Mouse (Mus musculus) thymus, postnatal 36 days (tissue): Measurements from ENCODE around the gene Cyct.
A peak's percentile ranks its signal among the peaks of the same experiment; 100 is the strongest.

Source experiments
- DNase-seq, 2 experiments: peaks; one replicate each; pipeline ENCODE4 v3.0.0; 2022; ENCODE audit warnings: mixed read lengths in 2 of 2

The Cyct gene

DNA sequence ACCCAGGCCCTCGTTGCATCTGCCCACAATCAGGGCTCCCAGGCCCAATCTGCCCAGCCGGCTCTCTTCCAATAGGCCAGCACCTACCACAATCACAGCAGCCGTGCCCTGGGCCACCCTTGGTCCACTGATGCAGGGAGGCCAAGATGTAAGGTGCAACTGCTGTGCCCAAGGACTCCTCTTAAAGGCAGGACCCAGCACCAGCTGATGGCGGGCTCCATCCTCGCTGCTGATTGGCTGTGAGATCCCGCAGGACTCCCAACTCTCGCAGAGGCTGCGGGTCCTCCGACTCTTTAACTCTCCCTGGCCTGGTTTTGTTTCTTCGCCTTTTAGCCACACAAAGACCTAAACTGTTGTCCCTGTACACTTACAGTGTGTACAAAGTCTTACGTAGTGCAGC, at the start of gene Cyct:
Cyct (minus strand) TSS at position 225 of the 400 bp plus-strand sequence.
- no peak for DNase-seq

DNA sequence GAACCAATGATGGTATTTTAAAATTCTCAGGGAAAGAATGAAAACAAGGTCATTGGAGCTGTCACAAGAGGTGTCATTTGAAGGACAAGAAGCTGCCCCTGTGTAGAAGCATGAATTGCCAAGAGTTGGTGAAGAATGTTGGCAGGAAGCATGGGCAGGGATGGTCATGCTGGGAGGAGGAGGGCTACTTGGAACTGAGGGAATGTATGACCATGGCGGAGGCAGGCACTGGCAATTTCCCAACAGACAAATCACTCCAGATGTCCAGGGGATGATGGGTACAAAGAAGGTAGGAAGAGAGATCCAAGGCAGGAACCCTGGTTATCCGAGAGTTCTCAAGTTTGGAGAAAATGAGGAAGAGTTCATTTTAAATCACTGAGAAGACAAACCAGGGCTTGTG, 49.7 kb upstream of the Cyct start:
- DNase-seq: no peak

DNA sequence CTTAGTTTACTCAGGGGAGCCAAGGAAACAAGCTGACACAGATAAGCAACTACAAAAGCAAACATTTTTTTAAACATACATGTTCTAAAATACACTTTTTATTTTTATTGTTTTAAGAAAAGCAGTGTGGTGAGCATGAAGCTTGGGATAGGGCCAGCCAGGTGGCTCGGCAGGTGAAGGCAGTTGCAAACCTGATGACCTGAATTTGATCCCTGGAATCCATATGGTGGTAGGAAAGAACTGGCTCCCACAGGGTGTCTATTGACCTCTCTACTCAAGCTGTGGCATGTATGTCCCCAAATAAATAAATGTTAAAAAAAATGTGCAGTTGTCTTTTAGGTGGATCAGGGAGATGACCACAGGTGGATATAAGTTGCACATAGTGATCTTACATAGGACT, 49.3 kb upstream of the Cyct start:
- DNase-seq: no peak

DNA sequence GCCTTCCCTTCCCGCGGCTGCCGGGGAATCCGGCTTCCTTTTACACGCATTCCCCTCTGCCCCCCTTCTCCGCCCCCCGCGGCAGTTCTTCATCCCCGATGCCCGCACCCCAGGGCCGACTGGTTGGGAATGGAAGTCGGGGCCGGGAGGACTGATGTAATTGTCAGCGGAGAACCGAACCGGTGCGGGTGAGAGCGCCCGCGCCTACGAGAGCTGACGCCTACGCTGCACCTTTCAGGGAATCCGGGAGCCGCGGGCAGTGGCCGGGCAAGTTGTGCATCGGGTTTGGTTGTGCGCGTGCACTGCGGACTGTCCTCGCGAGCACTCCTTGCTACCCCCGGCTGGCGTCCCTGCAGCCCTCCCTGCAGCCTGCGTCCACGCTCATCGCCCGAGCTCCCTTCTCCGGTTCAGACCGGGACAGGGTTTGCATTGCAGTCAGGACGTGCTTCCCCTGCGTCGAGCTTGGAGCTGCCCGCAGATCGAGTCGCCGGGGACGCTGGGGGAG, 46.7 kb upstream of the Cyct start:
- peak; percentile 5 to 10 for DNase-seq

DNA sequence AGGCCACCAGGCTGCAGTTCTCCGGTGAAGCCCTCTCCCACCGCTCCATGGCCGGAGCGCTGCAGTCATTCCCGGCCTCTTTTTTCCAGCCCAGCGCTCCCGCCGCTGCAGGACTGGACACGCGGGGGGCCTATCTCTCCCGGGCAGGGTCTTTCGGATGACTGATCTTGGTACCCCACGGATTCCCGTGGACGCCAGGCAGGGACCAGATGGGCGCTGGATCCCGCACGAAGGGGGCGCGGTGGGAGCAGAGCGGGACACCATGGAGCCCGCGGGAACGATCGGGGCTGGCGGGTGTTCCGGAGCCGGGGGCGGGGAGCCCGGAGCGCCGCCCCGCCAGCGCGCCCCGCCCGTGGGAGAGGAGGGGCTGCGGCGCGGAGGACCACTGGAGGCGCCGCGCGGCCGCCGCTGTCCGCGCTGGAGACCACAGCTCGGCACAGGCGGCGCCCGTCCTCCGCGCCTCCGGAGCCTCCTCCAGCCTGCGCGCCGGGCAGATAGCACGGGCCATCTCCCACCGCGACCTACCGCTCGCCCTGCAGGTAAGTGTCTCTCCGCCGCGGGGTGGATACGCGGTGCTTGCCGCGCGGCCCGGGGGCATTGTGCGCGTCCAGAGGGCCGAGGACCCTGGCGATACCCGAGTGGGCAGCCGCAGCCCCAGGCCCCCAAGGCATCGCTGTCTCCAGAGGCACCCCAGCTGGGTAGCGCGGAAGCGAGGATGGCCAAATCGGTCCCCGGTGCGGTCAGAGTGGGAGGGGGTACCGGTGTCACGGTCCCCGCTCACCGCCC, 46.1 kb upstream of the Cyct start, which contains the start of gene Osbpl6:
Osbpl6 (plus strand) TSS at position 358 of the 786 bp plus-strand sequence.
- peak; percentile 5 to 11 for DNase-seq

DNA sequence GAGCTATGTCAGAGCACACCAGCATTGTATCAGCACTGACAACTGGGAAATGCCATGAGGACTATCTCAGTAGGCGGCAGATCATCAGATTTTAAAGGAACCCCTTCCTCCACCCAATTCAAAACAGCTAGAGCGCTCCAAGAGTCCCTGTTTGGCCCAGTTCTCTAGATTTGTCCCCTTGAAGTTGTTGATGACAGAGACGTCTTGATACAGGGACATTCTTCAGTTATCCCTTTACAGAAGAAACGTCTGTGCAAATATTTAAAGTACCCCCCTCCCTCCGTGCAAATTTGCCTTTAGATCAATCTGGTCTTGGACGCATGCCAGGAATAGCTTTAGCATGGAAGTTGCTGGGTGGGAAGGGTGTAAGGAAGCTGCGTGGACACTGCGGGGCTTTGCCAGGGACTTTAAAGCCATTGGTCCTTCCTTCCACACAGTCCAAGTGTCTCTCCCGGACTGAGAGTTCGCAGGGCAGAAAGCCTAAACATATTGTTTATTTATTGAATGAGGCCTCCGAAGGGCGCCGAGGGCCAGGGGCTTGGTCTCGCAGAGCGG, 45.4 kb upstream of the Cyct start:
- no peak for DNase-seq

DNA sequence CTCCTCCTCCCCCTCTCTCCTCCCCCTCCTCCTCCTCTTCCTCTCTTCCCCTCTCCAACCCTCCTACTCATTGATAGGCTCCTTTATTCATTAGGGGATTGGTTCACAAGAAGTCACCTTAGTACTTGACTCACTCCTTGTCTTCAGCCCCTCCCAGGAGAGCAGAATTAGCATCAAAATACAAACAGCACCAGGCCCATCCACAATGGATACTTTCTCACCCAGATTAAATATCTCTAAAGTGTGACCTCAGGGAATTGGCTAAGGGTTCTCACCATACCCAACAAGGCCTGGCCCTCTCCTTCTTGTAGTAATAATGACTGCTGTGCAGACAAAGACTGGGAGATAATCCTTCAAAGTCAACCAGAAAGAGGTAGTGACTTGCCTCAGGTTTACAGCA, 39.9 kb upstream of the Cyct start:
- DNase-seq: no peak

DNA sequence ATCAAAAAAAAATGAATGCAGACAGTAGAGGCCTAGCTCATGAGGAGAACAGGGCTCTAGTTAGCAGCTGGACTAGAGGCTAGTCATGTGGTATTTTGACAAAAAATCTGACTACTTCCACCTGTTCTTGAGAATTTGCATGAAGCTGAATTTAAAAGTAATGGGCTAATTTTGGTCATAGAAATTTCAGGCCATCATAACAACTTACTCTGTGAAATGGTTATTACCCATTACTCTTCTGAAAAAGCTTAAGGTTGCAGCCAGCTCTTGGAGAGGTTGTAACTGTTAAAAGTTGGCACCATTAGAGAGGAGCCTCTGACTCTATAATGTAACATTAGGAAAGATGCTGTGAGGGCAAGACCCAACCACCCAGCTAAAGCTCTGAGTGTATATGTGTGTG, 26.3 kb upstream of the Cyct start:
- DNase-seq: no peak

DNA sequence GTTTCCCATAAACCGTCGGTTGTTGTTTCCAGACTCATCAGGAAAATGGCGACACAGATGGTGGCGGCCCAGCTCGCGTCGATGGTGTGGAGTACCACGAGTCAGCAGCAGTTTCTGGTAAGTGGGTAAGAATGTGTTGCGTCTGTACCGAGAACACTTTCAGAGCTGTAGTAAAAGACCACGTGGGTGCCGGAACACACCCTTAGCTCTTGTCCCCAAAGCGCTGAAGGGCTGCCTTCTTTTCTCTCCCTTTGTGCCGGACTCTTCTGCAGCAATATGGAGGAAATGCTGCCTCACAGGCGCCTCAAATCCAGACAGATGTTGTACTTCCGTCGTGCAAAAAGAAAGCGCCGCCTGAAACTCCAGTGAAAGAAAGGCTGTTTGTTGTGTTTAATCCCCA, 18.4 kb upstream of the Cyct start:
- no peak for DNase-seq

DNA sequence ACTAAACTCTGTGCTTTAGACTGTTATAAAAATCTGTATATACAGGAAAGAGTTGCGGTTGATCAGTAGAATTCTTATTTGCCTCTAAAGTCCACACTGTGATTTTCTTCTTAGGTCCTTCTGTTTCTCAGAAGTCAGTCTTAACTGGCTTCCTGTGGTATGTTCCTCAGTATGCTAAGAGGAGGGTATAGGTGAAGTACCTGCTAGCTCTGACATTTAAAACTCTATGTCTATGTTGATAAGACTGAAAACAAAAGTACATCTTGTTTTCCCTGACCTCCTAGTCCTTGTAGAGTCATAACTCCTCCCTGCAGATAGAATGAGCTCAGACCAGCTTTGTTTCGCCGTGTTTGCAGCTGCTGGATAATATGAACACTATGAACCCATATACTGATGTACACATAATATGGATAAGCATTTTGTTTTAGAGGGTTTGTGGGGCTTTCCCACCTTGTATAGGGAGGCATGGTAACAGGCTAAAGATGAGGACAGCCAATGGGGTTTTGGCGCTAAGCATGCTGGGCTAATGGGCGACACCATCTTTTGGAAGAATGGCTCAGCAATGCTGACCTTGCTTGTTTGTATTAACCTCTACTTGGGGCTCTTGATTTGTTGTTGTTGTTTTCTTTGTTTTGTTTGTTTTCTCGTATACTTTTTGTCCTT, 14.4 kb upstream of the Cyct start:
- no peak for DNase-seq

DNA sequence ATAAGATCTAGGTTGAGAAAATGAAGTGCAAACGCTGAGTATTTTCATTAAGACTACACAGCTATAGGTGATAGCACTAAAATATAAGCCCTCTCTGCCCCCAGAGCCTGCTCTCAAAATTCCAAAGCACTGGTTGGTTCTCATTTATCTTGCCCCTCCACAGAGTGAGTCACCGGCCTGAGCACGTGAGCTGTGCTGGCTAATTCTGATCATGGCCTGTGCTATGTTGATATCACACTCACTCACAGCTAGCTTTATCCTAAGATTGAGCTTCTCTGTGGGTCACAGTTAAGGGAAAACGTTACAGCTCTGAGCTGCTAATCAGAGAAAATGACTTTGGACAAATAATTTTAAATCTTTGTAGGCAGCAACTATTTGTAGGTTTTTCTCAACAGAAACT, 12.0 kb upstream of the Cyct start:
- DNase-seq: no peak

DNA sequence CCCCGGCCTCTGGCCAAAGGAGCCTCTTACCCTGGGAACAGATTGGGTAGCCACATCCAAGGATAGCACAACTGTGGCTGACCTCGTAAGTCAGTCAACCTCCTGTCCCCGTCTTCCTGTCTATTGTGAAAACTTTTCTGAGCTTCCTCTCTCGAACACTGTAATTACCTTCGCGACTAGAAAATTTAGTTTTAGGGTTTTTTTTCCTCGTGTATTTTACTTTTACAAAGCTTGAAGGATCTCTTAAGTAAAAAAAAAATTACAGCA, 10.3 kb upstream of the Cyct start:
- no peak for DNase-seq

DNA sequence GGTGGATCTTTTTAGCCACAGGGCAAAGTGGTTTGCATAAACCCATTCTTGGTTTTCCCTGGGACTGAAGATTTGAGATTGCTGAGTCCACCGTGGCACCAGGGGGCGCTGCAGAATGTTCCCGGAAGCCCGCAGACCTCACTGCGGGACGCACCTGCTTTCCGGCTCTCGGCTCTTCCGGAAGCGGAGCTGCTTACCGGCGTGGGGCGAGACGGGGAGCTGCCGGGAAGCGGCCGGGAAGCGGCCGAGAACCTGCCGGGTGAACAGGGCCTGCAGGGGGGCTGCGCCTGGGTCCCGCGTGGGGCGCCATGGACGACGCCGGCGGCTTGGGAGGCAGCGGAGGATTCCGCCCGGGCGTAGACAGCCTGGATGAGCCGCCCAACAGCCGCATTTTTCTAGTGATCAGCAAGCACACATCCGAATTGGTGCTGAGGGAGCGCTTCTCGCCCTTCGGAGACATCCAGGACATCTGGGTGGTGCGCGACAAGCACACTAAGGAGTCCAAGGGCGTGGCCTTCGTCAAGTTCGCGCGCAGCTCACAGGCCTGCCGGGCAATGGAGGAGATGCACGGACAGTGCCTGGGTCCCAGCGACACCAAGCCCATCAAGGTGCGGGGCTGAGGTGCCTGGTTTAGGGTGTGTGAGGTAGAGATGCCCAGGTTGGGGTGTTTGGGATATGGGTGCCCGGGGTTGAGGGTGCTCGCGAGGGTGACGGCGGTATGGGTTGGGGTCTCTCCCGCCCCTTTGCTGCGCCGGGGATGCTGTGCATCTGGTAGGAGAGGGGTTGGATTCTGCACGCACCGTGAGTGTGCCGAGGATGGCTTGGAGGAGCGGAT, 9.8 kb upstream of the Cyct start, which contains the start of gene Rbm45:
Rbm45 (plus strand) TSS at position 164 of the 835 bp plus-strand sequence.
- DNase-seq: peak; percentile 87 to 88

DNA sequence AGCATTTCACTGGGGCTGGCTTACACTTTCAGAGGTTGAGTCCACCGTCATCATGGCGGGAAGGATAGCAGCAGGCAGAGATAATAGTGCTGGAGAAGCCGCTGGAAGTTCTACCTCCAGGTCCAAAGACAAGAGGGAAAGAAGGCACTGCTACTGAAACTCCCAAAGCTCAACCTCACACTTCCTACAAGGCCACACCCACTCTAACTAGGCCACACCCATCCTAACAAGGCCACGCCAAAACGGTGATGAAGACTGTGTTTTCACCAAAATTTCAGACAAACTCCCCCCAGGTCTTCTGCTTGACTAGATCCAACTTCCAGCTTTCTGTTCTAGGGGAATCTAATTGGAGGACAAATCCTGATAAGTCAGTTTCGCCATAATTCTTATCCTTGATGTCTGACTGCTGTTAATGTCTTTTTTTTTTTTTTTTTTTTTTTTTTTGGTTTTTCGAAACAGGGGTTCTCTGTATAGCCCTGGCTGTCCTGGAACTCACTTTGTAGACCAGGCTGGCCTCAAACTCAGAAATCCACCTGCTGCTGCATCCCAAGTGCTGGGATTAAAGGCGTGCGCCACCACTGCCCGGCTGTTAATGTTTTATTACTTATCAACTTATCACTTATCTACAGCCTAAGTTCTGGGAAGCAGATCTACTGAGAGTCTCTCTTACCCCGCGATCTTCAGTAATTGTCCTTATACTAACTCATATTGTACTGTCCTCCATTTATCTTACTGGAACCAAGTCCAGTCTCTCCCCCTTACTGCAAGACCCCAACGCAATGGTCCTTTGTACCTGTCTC, 8.8 kb upstream of the Cyct start:
- no peak for DNase-seq

DNA sequence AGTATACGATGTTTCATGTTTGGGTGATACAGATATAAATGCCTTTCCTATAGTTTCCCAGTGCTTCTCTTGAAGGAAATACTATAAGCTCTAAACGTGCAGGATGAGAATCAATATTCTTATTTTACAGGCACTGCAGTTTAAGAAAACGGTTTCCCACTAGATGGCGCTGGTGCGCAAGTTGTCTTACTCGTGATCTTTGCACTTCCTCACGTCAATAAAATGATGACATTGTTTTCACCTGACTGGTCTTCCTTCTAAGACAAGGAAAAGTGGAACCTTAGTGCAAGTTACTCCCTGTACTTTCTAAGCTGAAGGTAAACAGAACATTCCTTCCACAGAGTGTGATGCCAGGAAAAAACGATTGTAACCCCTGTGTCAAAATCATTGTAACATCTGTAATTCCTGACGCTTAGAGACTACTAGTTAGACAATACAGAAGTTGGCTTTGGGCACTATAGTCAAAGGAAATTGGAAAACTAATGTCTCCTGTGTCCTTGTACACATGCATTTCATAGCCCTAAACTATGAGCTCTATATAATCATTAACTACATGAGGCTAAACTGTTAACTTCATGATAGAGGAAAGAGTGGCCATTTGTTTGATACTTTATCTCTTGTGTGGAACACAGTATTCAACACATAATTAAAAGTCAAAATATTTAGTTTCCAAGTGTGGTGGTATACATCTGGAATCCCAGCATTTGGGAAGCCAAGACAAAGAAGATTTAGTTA, 7.1 kb upstream of the Cyct start:
- peak; percentile 65 to 75 for DNase-seq

DNA sequence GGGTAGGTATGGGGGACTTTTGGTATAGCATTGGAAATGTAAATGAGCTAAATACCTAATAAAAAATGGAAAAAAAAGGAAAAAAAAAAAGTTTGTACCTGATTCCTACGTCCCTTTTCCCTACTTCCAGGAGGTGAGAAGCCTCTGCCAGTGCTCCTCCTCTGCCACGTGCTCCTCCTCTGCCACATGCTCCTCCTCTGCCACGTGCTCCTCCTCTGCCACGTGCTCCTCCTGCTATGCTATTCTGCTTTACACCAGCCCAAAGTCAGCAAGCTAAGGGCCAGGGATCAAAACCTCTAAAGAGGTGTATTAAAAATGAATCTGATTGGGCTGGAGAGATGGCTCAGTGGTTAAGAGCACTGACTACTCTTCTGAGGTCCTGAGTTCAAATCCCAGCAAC, 5.6 kb upstream of the Cyct start:
- no peak for DNase-seq

DNA sequence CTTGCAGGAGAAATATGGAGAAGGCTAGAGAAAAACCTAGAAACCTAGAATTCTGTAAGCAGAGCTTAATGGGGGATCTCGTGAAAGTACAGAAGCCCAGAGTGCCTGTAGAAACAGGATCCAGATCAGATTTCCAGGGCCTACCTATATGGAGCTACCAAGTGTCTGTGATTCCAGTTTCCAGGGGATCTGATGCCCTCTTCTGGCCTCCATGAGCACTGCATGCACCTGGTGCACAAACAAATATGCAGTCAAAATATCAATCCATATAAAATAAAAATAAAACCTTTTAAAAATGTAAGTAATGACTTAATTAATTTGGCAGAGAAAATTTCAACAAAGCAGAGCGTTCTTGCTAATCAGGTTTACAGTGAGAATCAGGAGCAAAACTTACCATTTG, 1.9 kb upstream of the Cyct start:
- no peak for DNase-seq

DNA sequence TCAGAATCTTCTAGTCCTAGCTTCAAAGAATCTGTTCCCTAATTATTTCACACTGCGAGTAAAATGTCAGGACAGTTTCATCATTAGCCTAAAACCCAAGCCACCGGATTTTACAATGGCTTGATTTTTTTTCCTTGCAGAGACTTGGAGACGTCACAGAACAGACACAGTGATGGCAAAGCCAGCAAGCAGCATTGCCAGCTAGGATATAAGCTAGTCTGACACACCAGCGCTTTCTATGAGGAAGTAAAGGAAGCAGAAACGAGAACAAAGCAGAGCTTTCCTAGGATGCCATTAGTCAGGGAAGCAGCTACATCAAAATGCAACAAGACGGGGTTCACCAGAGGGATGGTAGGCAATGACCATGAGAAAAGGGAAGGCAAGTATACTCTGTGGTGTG, 12.4 kb downstream of the Cyct start:
- DNase-seq: no peak

DNA sequence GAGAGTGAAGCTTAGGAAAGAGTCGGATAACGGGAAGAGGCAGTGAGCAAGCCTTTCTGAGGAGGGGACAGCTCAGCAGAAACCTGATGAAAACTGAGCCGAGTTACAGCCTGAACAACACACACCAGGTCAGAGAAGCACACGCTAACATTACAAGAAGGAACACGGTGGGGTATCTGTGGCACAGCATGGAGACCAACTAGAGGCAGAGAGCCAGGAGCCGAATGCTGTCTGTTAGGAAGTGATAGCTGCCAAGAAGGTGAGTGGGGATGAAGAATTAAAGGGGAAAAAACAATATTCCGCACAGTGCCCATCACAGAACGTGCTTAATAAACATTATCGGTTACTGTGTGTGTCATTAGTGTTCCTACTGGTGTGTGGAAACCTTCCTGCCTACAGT, 18.1 kb downstream of the Cyct start:
- DNase-seq: no peak

DNA sequence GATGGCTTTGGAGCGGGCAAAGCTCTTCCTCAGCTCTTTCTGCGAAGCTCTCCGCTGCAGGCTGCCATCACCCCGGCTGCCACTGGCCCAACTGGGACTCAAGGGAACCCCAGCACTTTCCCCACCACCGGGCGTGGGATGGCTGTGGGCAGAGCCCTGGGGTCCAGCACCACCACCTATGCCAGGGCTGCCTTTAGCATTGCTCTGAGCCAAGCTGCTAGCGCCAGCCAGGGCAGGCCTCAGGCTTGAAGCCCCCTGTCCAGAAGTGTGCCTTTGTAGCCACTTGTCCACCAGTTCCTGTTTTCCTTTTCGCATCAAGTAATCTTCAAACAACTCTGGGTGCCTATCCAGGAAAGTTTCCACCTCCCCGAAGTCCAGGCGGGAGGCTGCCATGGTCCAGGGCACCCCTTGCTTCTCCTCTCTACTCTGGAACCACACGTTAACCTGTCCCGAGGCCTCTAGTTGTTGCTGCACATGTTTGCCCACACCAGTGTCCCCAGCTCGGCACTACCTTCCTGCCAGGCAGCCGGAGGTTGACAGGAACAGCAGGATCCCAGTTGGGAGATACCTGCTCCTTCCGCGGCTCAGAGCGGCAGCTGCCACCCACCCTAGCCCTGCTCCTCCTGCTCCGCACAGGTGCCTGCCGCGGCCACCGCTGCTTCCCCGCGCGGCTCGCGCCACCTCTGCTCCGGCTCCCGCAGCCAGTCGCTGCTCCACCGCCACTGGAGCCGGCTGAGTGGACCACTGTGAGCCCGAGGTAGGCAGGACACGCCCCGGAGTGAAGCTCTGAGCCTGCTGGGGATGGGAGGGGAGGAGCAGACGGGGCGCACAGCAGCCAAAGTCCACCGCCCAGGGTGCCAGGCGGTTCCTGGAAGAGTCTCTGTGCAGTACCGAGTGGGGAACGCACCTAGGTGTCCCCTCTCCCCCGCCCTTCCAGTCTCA, 21.8 kb downstream of the Cyct start, which contains the start of gene Pde11a:
Pde11a (minus strand) TSS at position 560 of the 942 bp plus-strand sequence.
- DNase-seq: no peak
